Mouse (Mus musculus) testis, adult 2 months (tissue): ENCODE measurements at regions not wholly inside any gene's neighbourhood (a gene's known extent, or its start where the extent isn't known, plus 50 kb on each side); places are given as distances from the start of the nearest gene placed in this dataset.

Experiments
- CTCF ChIP-seq: fragments of 200-500 bp; IDR thresholded peaks from 2 replicates; pipeline ENCODE4 v1.5.1; 2012; ENCODE audit warnings: low read depth, mild to moderate bottlenecking, inconsistent platforms, low read length, moderate library complexity; ENCODE audit not compliant: control insufficient read depth, insufficient read depth, insufficient replicate concordance
- POLR2A ChIP-seq: fragments of 200-500 bp; IDR thresholded peaks from 2 replicates; pipeline ENCODE4 v1.6.1; 2012; ENCODE audit warnings: low read depth, mild to moderate bottlenecking, inconsistent platforms, low read length, moderate library complexity; ENCODE audit not compliant: control insufficient read depth

GRCm38 (mm10) chr2:78053910-78054309, 107.7 kb upstream of the Cwc22 start:
- TF ChIP-seq POLR2A (no peak), CTCF (no peak)
